Mouse (Mus musculus) G1E (cell line): ENCODE data around the gene Efcab2.

Experiments used
- CTCF ChIP-seq: IDR thresholded peaks from 2 replicates; pipeline ENCODE4 v1.5.1; 2012; ENCODE audit warnings: low read depth, low read length, inconsistent platforms, mixed read lengths
- GATA1 ChIP-seq: IDR thresholded peaks from 2 replicates; pipeline ENCODE4 v1.6.1; 2012; ENCODE audit warnings: borderline replicate concordance, low read length, inconsistent platforms, mixed read lengths
- POLR2AphosphoS5 ChIP-seq: IDR thresholded peaks from 2 replicates; pipeline ENCODE4 v1.6.1; 2012; ENCODE audit warnings: low read depth, low read length, inconsistent platforms; ENCODE audit not compliant: insufficient replicate concordance

DNA sequence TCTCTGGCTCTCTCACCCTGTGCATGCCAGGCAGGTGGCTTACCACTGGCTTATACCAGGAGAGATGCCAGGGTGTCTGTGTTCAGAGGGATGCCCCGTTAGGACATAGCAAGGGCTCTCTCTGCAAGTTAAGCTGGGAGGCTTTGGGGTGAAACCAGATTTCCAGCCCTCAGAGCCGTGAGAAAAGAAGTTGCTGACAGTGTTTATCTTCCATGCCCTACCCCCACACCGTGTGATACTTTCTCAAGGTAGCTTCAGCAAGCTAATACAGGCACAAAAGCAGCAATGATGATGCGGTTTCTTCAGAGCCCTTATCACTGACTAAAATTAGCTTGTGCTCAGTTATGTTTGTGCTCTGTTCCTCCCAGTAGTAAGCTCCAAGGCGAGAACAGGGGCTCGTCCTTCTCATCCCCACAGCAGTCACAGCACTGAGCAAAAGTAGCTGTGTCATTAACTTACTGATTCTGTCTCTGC, 42.4 kb downstream of the Efcab2 start:
- TF ChIP-seq CTCF (no peak), POLR2AphosphoS5 (no peak), GATA1 (no peak)
